Mouse (Mus musculus): Measurements from ENCODE around the gene Dhx30. TPM values are rescaled to one million over a fixed set of nuclear protein-coding genes. Genes with fewer than 3 reads are reported as not detected.

Gene Dhx30
- polyA plus RNA-seq, 1 experiment from 2014 or later, result 206 TPM

DNA sequence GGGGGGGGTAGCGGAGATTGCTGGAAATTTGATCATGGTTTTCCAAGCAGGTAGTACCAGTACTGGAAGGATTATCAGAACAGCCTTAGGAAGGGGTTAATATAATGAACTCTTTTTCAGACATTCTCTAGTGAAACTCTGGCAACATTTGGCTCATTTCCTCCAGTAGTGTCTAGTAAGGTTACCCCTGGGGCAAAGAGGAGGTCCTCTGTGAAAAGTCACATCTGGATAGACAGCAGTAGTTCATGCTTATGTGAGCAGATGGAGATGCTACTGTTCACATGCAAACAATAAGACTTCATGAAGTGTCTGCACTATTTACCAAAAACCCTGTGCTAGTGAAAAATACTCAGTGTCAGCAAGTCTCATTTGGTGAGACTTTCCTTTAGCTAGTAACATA lies 60.4 kb downstream of the Dhx30 start:
- Histone ChIP-seq H3K36me3 (ENCODE audit: poor library complexity, severe bottlenecking) (no peaks in the 10 kb centered on the region), H3K4me2 (no peak overlapping the region), H3K27ac (no peak overlapping the region), H3K27me3 (no peaks in the 10 kb centered on the region), H3K9ac (no peak overlapping the region), H3K9me3 (replicated peaks) (no peaks in the 10 kb centered on the region), H3K4me3 (no peak overlapping the region), H3K4me1 (peaks cover 48% of the 10 kb centered on the region)
- no peak for ATAC-seq
- WGBS, result 86% methylated on average over 1 of the region's 1 CpGs

- Histone ChIP-seq H3K9ac (peak overlapping the region; percentile 76), H3K27ac (peak overlapping the region; percentile 82), H3K27me3 (no peaks in the 10 kb centered on the region), H3K4me3 (peak overlapping the region; percentile 45), H3K9me3 (replicated peaks) (no peaks in the 10 kb centered on the region), H3K4me2 (peak overlapping the region; percentile 67), H3K36me3 (ENCODE audit: poor library complexity, severe bottlenecking) (no peaks in the 10 kb centered on the region), H3K4me1 (peaks cover 64% of the 10 kb centered on the region)
- ATAC-seq, result no peak
- 47% methylated on average over 3 of the region's 3 CpGs for WGBS
Observed at GRCm38 (mm10) chr9:110054781-110055180, 62.8 kb downstream of the Dhx30 start.

- Histone ChIP-seq H3K36me3 (ENCODE audit: poor library complexity, severe bottlenecking) (no peaks in the 10 kb centered on the region), H3K9me3 (replicated peaks) (no peaks in the 10 kb centered on the region), H3K4me1 (peaks cover 64% of the 10 kb centered on the region), H3K27me3 (no peaks in the 10 kb centered on the region), H3K27ac (peak overlapping the region; percentile 82), H3K9ac (peak overlapping the region; percentile 76; the same call in 1 of the 2 replicates), H3K4me2 (peak overlapping the region; percentile 67), H3K4me3 (peak overlapping the region; percentile 45)
- peak; percentile 72 for ATAC-seq
- 8% methylated on average over 2 of the region's 2 CpGs for WGBS
Observed at GRCm38 (mm10) chr9:110054080-110054421, 63.6 kb downstream of the Dhx30 start.

DNA sequence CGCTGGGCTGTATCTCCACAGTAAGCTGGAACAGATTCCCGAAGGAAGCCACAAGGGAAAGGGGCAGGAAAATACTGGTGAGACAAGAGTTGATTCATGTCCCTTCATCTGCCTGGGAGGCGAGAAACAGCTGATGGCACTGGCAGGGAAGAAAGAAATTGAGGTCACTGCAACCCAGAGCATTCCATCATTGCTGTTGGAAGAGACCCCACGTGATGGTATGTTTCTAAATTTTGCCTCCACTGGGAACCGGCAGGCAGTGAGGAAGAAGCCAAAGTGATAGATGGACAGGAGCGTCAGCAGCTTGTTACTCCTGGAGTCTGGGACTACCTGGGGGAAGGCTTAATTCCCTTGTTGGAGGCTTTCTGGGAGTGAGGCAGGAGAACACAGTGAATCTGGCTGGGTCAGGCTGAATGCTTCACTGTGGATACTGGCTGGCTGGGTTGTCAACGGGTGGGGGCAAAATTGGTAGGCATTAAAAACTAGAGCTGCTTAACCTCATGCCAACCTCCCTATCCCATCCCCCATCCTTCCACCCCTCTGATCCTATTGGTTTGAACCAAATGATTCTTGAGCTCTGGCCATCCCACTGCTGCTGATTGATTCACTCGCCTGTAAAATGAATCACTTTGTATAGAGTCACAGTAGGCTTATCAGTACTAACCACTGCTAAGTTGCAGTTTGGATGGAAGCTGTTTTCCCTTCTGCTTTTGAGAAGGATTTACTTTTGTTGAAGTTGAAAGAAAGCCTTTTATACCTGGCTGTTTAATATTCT lies 64.1 kb downstream of the Dhx30 start:
- H3K4me2 ChIP-seq, result peak overlapping the region; percentile 67
- peak overlapping the region; percentile 45 for H3K4me3 ChIP-seq
- H3K27me3 ChIP-seq, result no peaks in the 10 kb centered on the region
- peak; percentile 78 for ATAC-seq
- 19% methylated on average over 8 of the region's 8 CpGs for WGBS
- H3K9me3 ChIP-seq (replicated peaks), result no peaks in the 10 kb centered on the region
- H3K9ac ChIP-seq, result peak overlapping the region; percentile 76
- peak overlapping the region; percentile 82 for H3K27ac ChIP-seq
- peaks cover 64% of the 10 kb centered on the region for H3K4me1 ChIP-seq
- no peaks in the 10 kb centered on the region for H3K36me3 ChIP-seq (ENCODE audit: poor library complexity, severe bottlenecking)

DNA sequence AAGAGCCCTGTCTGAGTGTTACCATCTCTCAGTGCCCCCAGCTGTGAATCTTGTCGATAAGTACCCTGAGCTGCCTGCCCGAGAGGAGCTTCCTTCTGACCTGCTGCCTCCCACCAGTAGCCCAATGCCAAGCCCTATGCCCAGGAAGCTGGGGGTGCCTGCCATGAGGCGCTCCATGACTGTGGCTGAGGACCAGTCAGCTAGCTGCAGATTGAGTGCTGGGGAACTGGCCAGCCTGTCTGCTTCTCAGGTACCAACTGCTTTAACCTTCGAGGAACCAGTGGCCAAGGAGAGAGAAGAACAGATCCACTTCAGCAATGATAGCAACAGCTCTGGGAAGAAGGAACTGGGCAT lies 64.7 kb downstream of the Dhx30 start:
- Histone ChIP-seq H3K36me3 (ENCODE audit: poor library complexity, severe bottlenecking) (no peaks in the 10 kb centered on the region), H3K27me3 (no peaks in the 10 kb centered on the region), H3K27ac (peak overlapping the region; percentile 82), H3K4me1 (peaks cover 69% of the 10 kb centered on the region), H3K4me2 (peak overlapping the region; percentile 67), H3K9ac (peak overlapping the region; percentile 76), H3K9me3 (replicated peaks) (no peaks in the 10 kb centered on the region), H3K4me3 (peak overlapping the region; percentile 45)
- peak; percentile 17; the same call in 1 of the 2 replicates for ATAC-seq
- 55% methylated on average over 4 of the region's 4 CpGs for WGBS

DNA sequence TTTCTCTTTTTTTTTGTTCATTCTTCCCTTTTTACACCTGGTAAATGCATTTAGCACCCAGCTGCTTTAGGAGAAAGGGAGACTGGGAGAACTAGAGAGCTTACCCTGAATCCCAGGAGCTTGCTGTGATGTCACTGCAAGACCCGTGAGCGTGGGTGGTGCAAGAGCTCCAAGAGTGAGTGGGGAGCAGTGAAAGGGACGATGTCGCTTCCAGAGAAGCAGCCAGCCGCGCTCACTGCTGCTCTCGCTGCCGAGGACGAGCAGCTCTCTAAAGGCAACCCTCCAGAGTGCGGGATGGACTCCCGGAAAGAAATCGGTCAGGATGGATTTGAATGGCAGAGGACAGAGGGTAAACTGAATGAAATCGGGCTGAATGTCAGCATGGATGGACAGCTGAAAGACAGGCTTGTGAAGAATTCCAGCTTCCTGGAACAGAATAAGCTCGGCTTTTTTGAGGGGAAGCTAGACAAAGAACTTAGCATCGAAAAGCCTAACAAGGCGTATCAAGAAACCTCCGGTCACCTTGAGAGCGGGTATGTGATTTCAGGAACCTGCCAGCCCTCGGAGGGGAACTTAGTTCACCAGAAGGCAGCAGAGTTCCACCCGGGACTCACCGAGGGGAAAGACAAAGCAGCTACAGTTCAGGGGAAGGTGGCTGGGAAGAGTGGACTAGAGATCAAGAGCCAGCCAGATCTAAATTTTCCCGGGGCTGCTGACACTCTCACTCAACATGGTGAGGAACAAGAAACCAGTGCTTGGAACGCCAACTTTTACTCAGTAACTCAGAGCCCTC lies 65.6 kb downstream of the Dhx30 start:
- Histone ChIP-seq H3K4me3 (peak overlapping the region; percentile 45), H3K27me3 (no peaks in the 10 kb centered on the region), H3K4me2 (peak overlapping the region; percentile 67), H3K4me1 (peaks cover 68% of the 10 kb centered on the region), H3K9me3 (replicated peaks) (no peaks in the 10 kb centered on the region), H3K36me3 (ENCODE audit: poor library complexity, severe bottlenecking) (no peaks in the 10 kb centered on the region), H3K9ac (peak overlapping the region; percentile 76), H3K27ac (peak overlapping the region; percentile 82)
- ATAC-seq, result peak; percentile 28; the same call in 1 of the 2 replicates
- 7% methylated on average over 23 of the region's 23 CpGs for WGBS

DNA sequence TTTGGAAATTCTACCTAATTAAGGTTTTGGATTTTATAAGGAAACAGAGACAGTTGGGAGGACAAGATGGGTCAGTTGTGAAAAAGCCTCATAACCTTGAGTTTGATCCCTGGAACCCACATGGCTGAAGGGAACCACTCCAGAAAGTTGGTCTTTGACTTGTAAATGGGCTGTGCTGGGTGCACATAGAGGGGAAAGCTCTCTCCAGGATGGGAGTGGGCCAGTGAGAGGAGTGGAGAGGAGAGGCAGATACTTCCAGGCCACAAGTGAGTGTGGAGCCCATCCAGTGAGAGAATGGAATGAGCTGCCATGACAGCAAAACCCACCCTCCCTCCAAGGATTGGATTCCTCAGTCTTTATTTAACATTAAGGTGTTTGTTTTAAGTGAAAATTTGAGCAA lies 66.4 kb downstream of the Dhx30 start:
- ATAC-seq, result no peak
- Histone ChIP-seq H3K27ac (no peak overlapping the region), H3K36me3 (ENCODE audit: poor library complexity, severe bottlenecking) (no peaks in the 10 kb centered on the region), H3K4me3 (no peak overlapping the region), H3K9ac (no peak overlapping the region), H3K4me2 (peak overlapping the region; percentile 22; the same call in 1 of the 2 replicates), H3K4me1 (peaks cover 61% of the 10 kb centered on the region), H3K9me3 (replicated peaks) (no peaks in the 10 kb centered on the region), H3K27me3 (no peaks in the 10 kb centered on the region)

GRCm38 (mm10) chr9:110047857-110048256 lies 69.8 kb downstream of the Dhx30 start:
- Histone ChIP-seq H3K36me3 (ENCODE audit: poor library complexity, severe bottlenecking) (no peaks in the 10 kb centered on the region), H3K4me3 (no peak overlapping the region), H3K4me1 (peaks cover 31% of the 10 kb centered on the region), H3K4me2 (no peak overlapping the region), H3K9ac (no peak overlapping the region), H3K9me3 (replicated peaks) (no peaks in the 10 kb centered on the region), H3K27ac (no peak overlapping the region), H3K27me3 (no peaks in the 10 kb centered on the region)
- WGBS, result 24% methylated on average over 3 of the region's 3 CpGs
- no peak for ATAC-seq

DNA sequence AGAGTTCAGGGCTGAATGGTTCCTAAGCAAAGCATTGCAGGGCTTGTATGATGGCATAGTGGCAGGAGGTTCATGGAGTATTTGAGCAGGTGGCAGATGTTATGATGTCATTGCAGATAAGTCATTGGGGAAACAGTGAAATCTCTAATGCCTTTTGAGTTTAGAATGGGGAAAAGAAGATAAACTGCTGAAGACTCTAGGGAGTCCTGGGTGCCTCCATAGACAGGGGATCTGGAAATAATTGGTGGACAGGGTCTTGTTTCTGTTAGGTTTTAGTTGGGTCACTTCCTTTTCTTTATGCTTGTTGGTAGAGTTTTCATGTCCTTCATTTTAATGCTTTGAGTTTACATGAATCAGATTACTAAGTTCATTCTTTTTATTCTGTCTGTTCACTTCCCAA lies 70.4 kb downstream of the Dhx30 start:
- no peak overlapping the region for H3K27ac ChIP-seq
- no peaks in the 10 kb centered on the region for H3K27me3 ChIP-seq
- H3K9me3 ChIP-seq (replicated peaks), result no peaks in the 10 kb centered on the region
- H3K4me2 ChIP-seq, result no peak overlapping the region
- H3K36me3 ChIP-seq (ENCODE audit: poor library complexity, severe bottlenecking), result no peaks in the 10 kb centered on the region
- H3K4me3 ChIP-seq, result no peak overlapping the region
- no peak for ATAC-seq
- peaks cover 26% of the 10 kb centered on the region for H3K4me1 ChIP-seq
- no peak overlapping the region for H3K9ac ChIP-seq

DNA sequence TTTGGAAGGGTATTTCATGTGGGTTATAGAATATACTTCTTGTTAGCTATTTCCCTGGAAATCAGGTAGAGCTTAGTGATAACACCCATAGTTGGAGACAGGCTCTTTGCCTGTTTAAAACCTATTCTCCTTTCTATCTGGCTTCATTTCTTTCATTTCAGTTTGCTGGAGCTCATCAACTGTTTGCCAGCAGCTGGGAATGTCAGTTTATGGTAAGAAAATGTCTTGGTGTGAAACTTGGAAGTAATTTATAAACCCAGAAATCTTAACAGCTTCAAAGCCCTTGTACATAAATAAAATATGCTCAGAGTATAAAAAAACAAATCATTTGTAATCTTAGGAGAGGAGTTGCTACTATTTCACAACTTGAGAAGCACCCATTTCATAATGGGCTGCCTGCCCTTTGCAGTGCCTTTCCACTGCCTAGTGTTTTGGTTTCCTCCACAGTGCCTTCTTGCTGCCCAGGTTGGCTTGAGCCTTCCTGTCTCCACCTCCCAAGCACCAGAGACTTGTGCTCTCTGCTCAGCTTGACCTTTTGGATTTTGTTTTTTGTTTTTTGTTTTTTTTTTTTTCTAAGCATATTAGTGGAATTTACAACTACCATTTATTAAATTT lies 71.8 kb downstream of the Dhx30 start:
- Histone ChIP-seq H3K4me2 (no peak overlapping the region), H3K36me3 (ENCODE audit: poor library complexity, severe bottlenecking) (no peaks in the 10 kb centered on the region), H3K4me3 (no peak overlapping the region), H3K9me3 (replicated peaks) (no peaks in the 10 kb centered on the region), H3K9ac (no peak overlapping the region), H3K27me3 (no peaks in the 10 kb centered on the region), H3K27ac (no peak overlapping the region), H3K4me1 (peaks cover 12% of the 10 kb centered on the region)
- no peak for ATAC-seq

DNA sequence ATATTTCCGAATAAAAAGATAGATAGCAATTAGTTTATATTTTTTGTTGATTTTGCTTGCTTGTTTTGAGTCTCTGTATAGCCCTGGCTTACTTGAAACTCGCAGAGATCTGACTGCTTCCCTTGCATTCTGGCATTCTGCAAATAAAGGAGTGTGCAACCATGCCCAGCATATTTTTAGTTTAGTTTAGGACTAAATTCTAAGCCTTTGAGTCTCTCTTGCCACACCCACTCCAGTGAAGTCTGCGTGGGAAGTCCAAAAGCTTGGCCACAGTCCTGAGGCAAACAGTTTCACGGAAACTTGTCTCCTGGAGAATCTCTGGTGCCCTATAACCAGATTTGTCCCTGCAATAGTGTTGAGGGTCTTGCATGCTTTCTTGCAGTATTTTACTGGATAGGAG lies 73.3 kb downstream of the Dhx30 start:
- no peak overlapping the region for H3K27ac ChIP-seq
- H3K27me3 ChIP-seq, result no peaks in the 10 kb centered on the region
- H3K4me1 ChIP-seq, result peaks cover 7% of the 10 kb centered on the region
- no peak overlapping the region for H3K9ac ChIP-seq
- WGBS, result 98% methylated on average over 4 of the region's 4 CpGs
- ATAC-seq, result no peak
- no peak overlapping the region for H3K4me3 ChIP-seq
- no peaks in the 10 kb centered on the region for H3K9me3 ChIP-seq (replicated peaks)
- H3K36me3 ChIP-seq (ENCODE audit: poor library complexity, severe bottlenecking), result peaks cover 7% of the 10 kb centered on the region; the same call in 1 of the 2 replicates
- no peak overlapping the region for H3K4me2 ChIP-seq

- Histone ChIP-seq H3K4me1 (no peaks in the 10 kb centered on the region), H3K36me3 (ENCODE audit: poor library complexity, severe bottlenecking) (peaks cover 48% of the 10 kb centered on the region), H3K27ac (no peak overlapping the region), H3K9me3 (replicated peaks) (no peaks in the 10 kb centered on the region), H3K4me3 (no peak overlapping the region), H3K4me2 (no peak overlapping the region), H3K27me3 (no peaks in the 10 kb centered on the region), H3K9ac (no peak overlapping the region)
- WGBS, result 91% methylated on average over 2 of the region's 2 CpGs
- no peak for ATAC-seq
Observed at GRCm38 (mm10) chr9:110038485-110038884, 79.1 kb downstream of the Dhx30 start.
